Mouse (Mus musculus) macrophage (primary cell): ENCODE results near the gene Il27. TPM values are rescaled to one million over a fixed set of nuclear protein-coding genes. Genes with fewer than 3 reads are reported as not detected.

Source experiments
- polyA plus RNA-seq: library from polyadenylated mRNA; stranded (reverse); fragments of 250-400 nt; gene quantifications from 3 replicates; pipeline ENCODE4 v1.2.4, GENCODE M21; 2018; ENCODE audit warnings: inconsistent platforms

Il27 gene
- polyA plus RNA-seq, 1 experiment from 2014 or later: 1.2 TPM

Other genes starting within 250 kb of the Il27 start
- gene Lat, start 225.4 kb downstream of the Il27 start, polyA plus RNA-seq: 0.96 to 1.1 TPM (median 1.0 TPM) in 3 replicates
- gene Spns1, start 217.5 kb downstream of the Il27 start, polyA plus RNA-seq: 18.6 to 55.9 TPM (median 38.7 TPM) in 3 replicates
- 2.6 to 6.4 TPM (median 4.6 TPM) in 3 replicates for gene Nfatc2ip, start 198.2 kb downstream of the Il27 start, polyA plus RNA-seq
- 0.09 TPM in 1 of 3 replicates, not detected in the others for gene Cd19, start 180.1 kb downstream of the Il27 start, polyA plus RNA-seq
- gene Rabep2, start 166.2 kb downstream of the Il27 start, polyA plus RNA-seq: 12.9 to 17.8 TPM (median 13.9 TPM) in 3 replicates
- 0.06 TPM in 1 of 3 replicates, not detected in the others for gene Atp2a1, start 131.8 kb downstream of the Il27 start, polyA plus RNA-seq
- gene Sh2b1, start 119.5 kb downstream of the Il27 start, polyA plus RNA-seq: 10.4 to 17.2 TPM (median 11.7 TPM) in 3 replicates
- gene Tufm, start 107.6 kb downstream of the Il27 start, polyA plus RNA-seq: 41.8 to 72.5 TPM (median 42.9 TPM) in 3 replicates
- 60.6 to 79.7 TPM (median 71.8 TPM) in 3 replicates for gene Atxn2l, start 91.5 kb downstream of the Il27 start, polyA plus RNA-seq
- gene Eif3c, start 28.5 kb downstream of the Il27 start, polyA plus RNA-seq: 124 to 206 TPM (median 173 TPM) in 3 replicates
- 51.3 to 183 TPM (median 99.8 TPM) in 3 replicates for gene Apobr, start 10.0 kb downstream of the Il27 start, polyA plus RNA-seq
- 81.0 to 165 TPM (median 104 TPM) in 3 replicates for gene Cln3, start 9.1 kb downstream of the Il27 start, polyA plus RNA-seq
- gene Nupr1, start 35.9 kb upstream of the Il27 start, polyA plus RNA-seq: 14.9 to 47.0 TPM (median 32.4 TPM) in 3 replicates
- 12.5 to 21.7 TPM (median 17.0 TPM) in 3 replicates for gene Sgf29, start 54.4 kb upstream of the Il27 start, polyA plus RNA-seq
- 1.7 to 8.8 TPM (median 7.5 TPM) in 3 replicates for gene Sult1a1, start 81.5 kb upstream of the Il27 start, polyA plus RNA-seq
- gene Bola2, start 100.5 kb upstream of the Il27 start, polyA plus RNA-seq: 39.1 to 134 TPM (median 42.4 TPM) in 3 replicates
- gene Slx1b, start 100.8 kb upstream of the Il27 start, polyA plus RNA-seq: 4.2 to 7.9 TPM (median 4.8 TPM) in 3 replicates
- gene Coro1a, start 112.8 kb upstream of the Il27 start, polyA plus RNA-seq: 69.4 to 223 TPM (median 209 TPM) in 3 replicates
- 129 to 232 TPM (median 188 TPM) in 3 replicates for gene Mapk3, start 164.7 kb upstream of the Il27 start, polyA plus RNA-seq
- gene Gdpd3, start 171.4 kb upstream of the Il27 start, polyA plus RNA-seq: 1.9 to 3.3 TPM (median 2.6 TPM) in 3 replicates
- 40.6 to 227 TPM (median 90.3 TPM) in 3 replicates for gene Ypel3, start 182.0 kb upstream of the Il27 start, polyA plus RNA-seq
- gene Tbx6, start 186.5 kb upstream of the Il27 start, polyA plus RNA-seq: 0.19 to 0.25 TPM in 2 of 3 replicates, not detected in the other
- gene Ppp4c, start 197.6 kb upstream of the Il27 start, polyA plus RNA-seq: 62.0 to 139 TPM (median 129 TPM) in 3 replicates
- gene Fam57b, start 202.7 kb upstream of the Il27 start, polyA plus RNA-seq: 0.17 to 0.25 TPM in 2 of 3 replicates, not detected in the other
- not detected in 3 replicates for gene 4930451I11Rik, start 236.7 kb upstream of the Il27 start, polyA plus RNA-seq